Mouse (Mus musculus) megakaryocyte, embryonic 14.5 days (primary cell): ENCODE data around the gene Pfkfb4.

Experiments used
- FLI1 ChIP-seq: IDR thresholded peaks from 2 replicates; pipeline ENCODE4 v1.6.1; 2012; ENCODE audit warnings: low read length, inconsistent platforms, mixed read lengths
- GATA1 ChIP-seq: IDR thresholded peaks from 3 replicates; pipeline ENCODE4 v1.6.1; 2012; ENCODE audit warnings: mixed read lengths, low read length, inconsistent platforms, borderline replicate concordance

GRCm38 (mm10) chr9:108963577-108963976 is 28.0 kb upstream of the Pfkfb4 start:
- TF ChIP-seq GATA1 (no peak), FLI1 (no peak)
